Mouse (Mus musculus) small intestine, adult 2 months (tissue): ENCODE measurements around the gene Trim38. TPM values are rescaled to one million over a fixed set of nuclear protein-coding genes. Genes with fewer than 3 reads are reported as not detected.
"Not testable (repeated sequence)": the region's sequence is repeated elsewhere in the genome, so short reads cannot be mapped to it uniquely, and the experiment has no call there.

Source experiments
- H3K27ac ChIP-seq: fragments of 200-500 bp; 2 replicates; pipeline ENCODE4 v1.5.1; 2012; ENCODE audit warnings: low read depth, low read length, control low read depth, inconsistent platforms; ENCODE audit not compliant: insufficient read depth
- H3K27me3 ChIP-seq: fragments of 200-500 bp; 2 replicates; pipeline ENCODE4 v1.6.1; 2012; ENCODE audit warnings: mild to moderate bottlenecking, moderate library complexity, low read length, inconsistent platforms; ENCODE audit not compliant: control insufficient read depth, insufficient read depth
- H3K36me3 ChIP-seq: fragments of 200-500 bp; 2 replicates; pipeline ENCODE4 v1.6.1; 2012; ENCODE audit warnings: mild to moderate bottlenecking, low read length, control low read depth, inconsistent platforms; ENCODE audit not compliant: control insufficient read depth, insufficient read depth
- H3K4me1 ChIP-seq: fragments of 200-500 bp; 2 replicates; pipeline ENCODE4 v1.6.1; 2012; ENCODE audit warnings: low read length, inconsistent platforms, mixed read lengths; ENCODE audit not compliant: control insufficient read depth, insufficient read depth, insufficient read length
- H3K4me3 ChIP-seq: fragments of 200-500 bp; 2 replicates; pipeline ENCODE4 v1.5.1; 2012; ENCODE audit warnings: low read depth, mild to moderate bottlenecking, control low read depth, inconsistent platforms, low read length, moderate library complexity
- CTCF ChIP-seq: fragments of 200-500 bp; IDR thresholded peaks from 2 replicates; pipeline ENCODE4 v1.5.1; 2012; ENCODE audit warnings: low read depth, mild to moderate bottlenecking, control low read depth, inconsistent platforms, low read length, moderate library complexity, mixed read lengths; ENCODE audit not compliant: insufficient replicate concordance, insufficient read length; ENCODE audit errors: extremely low read depth
- POLR2A ChIP-seq: fragments of 200-500 bp; IDR thresholded peaks from 2 replicates; pipeline ENCODE4 v1.6.1; 2012; ENCODE audit warnings: low read depth, mild to moderate bottlenecking, control low read depth, inconsistent platforms, low read length, moderate library complexity
- WGBS: fragments of 180-500 bp; shearing (Covaris S2); methylation state at CpG from one replicate; pipeline ENCODE4 v1.1.7; 2018; 5-methylcytosine and 5-hydroxymethylcytosine counted together
- polyA plus RNA-seq: library from polyadenylated mRNA; depleted of rRNA; stranded (reverse); fragments of >200 nt; gene quantifications from 2 replicates; pipeline ENCODE4 v1.2.3, GENCODE M21; 2012

Gene Trim38
- polyA plus RNA-seq, 1 experiment: 4.5 TPM

DNA sequence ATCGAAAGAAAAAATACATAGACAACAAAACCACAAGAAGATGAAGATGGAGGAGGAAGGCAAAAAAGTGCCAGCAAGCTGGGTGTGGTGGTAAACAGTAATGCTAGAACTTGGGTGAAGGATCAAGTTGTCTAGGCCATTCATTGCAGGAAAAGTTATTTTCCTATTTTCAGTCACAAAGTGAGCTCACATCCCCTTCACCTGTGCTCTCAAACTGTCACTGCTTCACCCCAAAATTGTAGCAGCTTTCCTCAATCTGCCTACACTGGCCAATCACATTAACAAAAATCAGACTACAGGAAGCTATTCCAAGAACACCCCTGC, 9.8 kb upstream of the Trim38 start:
- Histone ChIP-seq H3K27ac (0 out of 2 replicates have a peak overlapping the region, but pooled peaks have one; percentile 51), H3K4me3 (no peak overlapping the region), H3K27me3 (no peaks in the 10 kb centered on the region), H3K4me1 (peaks cover 14% of the 10 kb centered on the region), H3K36me3 (no peaks in the 10 kb centered on the region)
- 70% methylated on average over 1 of the region's 1 CpGs for WGBS
- TF ChIP-seq CTCF (no peak), POLR2A (no peak)

DNA sequence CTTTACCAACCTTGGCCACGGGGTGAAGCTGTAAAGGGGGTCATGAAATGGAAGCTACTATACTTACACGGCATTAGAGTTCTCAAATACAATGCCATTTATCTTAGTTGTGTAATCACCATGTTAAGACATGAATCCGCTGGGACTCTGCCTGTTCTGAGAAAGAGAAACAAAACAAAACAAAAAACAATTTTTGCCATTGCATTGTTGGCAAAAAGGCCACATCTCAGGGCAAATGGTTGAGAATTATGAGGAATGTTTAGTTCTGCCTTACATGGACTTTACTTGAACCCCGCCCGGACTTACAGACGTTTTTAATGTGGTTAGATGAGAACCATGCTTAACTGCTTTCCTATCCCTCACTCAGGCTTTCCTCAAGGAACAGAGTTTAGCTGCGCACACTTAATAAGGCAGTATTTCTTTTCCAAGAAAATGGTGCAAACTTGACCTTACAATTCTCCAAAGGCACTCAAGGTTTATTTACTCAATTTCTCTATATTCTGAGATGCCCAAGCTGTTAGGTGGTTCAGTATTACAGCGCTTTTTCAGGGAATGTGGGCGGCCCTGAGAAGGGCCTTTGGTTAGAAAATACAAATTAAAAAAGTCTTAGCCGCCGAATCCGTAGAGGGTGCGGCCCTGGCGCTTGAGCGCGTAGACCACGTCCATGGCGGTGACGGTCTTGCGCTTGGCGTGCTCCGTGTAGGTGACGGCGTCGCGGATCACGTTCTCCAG, 9.3 kb upstream of the Trim38 start:
- WGBS: 2% methylated on average over 24 of the region's 27 CpGs
- Histone ChIP-seq H3K4me1 (peaks cover 14% of the 10 kb centered on the region), H3K36me3 (no peaks in the 10 kb centered on the region), H3K27me3 (no peaks in the 10 kb centered on the region), H3K27ac (peak overlapping the region; percentile 51; the same call in 1 of the 2 replicates), H3K4me3 (peak overlapping the region; percentile 71)
- TF ChIP-seq CTCF (no peak), POLR2A (no peak)

DNA sequence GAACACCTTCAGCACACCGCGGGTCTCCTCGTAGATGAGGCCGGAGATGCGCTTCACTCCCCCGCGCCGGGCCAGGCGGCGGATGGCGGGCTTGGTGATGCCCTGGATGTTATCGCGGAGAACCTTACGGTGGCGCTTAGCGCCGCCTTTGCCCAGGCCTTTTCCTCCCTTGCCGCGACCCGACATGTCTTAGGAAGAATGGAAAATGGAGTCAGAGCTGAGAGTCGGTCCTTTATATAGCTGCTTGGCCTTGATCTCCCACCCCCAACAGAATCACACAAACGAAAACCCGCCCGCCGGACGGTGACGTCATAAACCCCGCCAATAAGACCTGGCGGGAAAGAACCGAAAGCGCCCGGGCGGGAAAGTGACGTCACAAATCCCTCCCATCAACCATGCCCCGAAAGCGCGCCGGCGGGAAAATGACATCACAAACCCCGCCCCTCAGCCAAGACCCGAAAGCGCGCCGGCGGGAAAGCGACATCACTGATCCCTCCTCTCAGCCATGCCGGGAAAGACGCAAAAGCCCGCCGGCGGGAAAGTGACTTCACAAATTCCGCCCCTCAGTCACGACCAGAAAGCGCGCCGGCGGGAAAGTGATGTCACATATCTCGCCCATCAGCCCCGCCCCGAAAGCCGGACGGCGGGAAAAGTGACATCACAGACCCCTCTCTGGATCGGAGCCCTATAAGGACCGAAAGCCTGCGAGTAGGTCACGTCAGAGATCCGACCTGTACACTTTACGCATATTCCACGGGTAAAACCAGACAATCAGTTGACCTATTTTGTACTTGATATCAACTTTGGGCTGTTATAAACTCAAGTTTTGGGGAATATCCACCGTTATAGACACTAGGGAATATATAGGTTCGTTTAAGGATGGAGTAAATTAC, 8.5 kb upstream of the Trim38 start, which contains the start of gene Hist1h4a:
Gene Hist1h4a (minus strand): TSS at position 259 of the 893 bp plus-strand sequence.
- WGBS: under 1% methylated on average over 70 of the region's 72 CpGs
- H3K27ac ChIP-seq: peak within 1 kb of the TSS; percentile 90
- H3K4me1 ChIP-seq: peaks cover 14% of the 10 kb centered on the region
- H3K4me3 ChIP-seq: peak within 1 kb of the TSS; percentile 71
- no peaks in the 10 kb centered on the region for H3K36me3 ChIP-seq
- no peaks in the 10 kb centered on the region for H3K27me3 ChIP-seq
- peak; percentile 44 for TF ChIP-seq POLR2A
- no peak for TF ChIP-seq CTCF

DNA sequence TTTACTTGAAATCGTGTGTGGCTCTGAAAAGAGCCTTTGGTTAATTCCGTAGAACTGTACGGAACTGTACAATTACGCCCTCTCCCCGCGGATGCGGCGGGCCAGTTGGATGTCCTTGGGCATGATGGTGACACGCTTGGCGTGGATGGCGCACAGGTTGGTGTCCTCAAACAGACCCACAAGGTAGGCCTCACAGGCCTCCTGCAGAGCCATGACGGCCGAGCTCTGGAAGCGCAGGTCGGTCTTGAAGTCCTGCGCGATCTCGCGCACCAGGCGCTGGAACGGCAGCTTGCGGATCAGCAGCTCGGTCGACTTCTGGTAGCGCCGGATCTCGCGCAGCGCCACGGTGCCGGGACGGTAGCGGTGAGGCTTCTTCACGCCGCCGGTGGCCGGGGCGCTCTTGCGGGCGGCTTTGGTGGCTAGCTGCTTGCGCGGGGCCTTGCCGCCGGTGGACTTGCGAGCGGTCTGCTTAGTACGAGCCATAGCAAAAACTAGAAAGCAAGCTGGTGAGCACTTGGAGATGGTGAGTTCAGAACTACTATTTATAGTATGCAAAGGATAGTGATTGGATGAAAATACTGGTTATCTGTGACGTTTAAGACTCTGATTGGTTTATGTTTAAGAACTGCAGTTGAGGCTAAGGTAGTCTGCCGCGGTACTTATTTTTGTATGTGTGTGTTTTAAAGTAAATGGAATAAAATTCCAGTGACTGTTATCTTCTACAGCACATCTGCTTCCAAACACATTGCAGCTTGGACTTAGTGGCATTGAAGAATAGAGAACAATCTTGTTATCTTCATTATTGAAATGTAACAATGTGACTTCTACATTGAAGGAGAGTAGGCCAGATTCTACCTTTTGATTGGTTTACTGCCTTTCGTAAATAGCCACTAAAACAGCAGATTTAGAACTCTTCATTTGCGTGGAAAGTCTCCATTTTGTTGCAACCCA, 7.6 kb upstream of the Trim38 start, which contains the start of gene Hist1h3a:
Gene Hist1h3a (minus strand): TSS at position 516 of the 951 bp plus-strand sequence.
- peak within 1 kb of the TSS; percentile 71 for H3K4me3 ChIP-seq
- under 1% methylated on average over 29 of the region's 52 CpGs for WGBS
- H3K27me3 ChIP-seq, H3K36me3 ChIP-seq: not testable (repeated sequence)
- H3K27ac ChIP-seq: peak within 1 kb of the TSS; percentile 90
- H3K4me1 ChIP-seq: peaks cover 18% of the 10 kb centered on the region
- peak; percentile 55; the same call in 1 of the 2 replicates for TF ChIP-seq POLR2A

DNA sequence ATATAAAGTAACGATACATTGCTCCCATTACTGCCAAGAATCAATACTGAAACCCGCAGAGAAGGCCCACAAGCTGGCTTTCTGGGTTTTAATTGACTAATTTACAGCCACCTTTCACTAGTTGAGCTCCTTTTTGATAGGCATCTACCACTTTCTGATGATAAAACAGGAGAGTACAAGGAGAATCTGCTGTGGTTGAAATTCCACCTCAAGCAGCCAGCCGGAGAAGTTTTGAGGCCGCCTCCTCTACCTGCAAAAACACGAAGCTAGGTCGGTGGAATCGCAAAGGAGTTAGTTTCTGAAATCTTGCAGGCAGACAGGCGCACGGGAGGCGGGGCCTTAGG, 6.5 kb upstream of the Trim38 start:
- Histone ChIP-seq H3K27ac (peak overlapping the region; percentile 82), H3K4me1 (peaks cover 16% of the 10 kb centered on the region), H3K36me3 (no peaks in the 10 kb centered on the region), H3K4me3 (peak overlapping the region; percentile 71), H3K27me3 (no peaks in the 10 kb centered on the region)
- WGBS: 1% methylated on average over 10 of the region's 10 CpGs
- TF ChIP-seq POLR2A (no peak), CTCF (no peak)

DNA sequence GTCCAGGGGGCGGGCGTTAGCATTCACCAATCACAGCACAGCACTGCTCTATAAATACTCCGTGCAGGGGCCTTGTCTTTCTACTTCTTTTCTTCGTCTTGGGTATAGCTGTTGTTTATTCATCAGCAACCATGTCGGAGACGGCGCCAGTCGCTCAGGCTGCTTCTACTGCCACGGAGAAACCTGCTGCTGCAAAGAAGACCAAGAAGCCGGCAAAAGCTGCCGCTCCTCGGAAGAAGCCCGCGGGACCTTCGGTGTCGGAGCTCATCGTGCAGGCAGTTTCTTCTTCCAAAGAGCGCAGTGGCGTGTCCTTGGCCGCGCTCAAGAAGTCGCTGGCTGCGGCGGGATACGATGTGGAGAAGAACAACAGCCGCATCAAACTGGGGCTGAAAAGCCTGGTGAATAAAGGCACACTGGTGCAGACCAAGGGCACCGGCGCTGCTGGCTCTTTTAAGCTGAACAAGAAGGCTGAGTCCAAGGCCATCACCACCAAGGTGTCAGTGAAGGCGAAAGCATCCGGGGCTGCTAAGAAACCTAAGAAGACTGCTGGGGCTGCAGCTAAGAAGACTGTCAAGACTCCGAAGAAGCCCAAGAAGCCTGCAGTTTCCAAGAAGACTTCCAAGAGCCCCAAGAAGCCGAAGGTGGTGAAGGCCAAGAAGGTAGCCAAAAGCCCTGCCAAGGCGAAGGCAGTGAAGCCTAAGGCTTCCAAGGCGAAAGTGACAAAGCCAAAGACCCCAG, 6.0 kb upstream of the Trim38 start, which contains the start of gene Hist1h1a:
Gene Hist1h1a (plus strand): TSS at position 81 of the 738 bp plus-strand sequence.
- Histone ChIP-seq H3K36me3 (no peaks in the 10 kb centered on the region), H3K27me3 (no peaks in the 10 kb centered on the region), H3K4me3 (peak within 1 kb of the TSS; percentile 71), H3K27ac (peak within 1 kb of the TSS; percentile 82), H3K4me1 (peaks cover 16% of the 10 kb centered on the region)
- WGBS: 6% methylated on average over 34 of the region's 34 CpGs
- TF ChIP-seq CTCF (no peak; the same call in 1 of the 2 replicates), POLR2A (peak; percentile 81)
